Mouse (Mus musculus) adrenal gland, adult 2 months (tissue): ENCODE data around the gene Igfbp5. TPM values are rescaled to one million over a fixed set of nuclear protein-coding genes. Genes with fewer than 3 reads are reported as not detected.

Experiments
- DNase-seq: peaks from one replicate; pipeline ENCODE4 v3.0.0; 2021
- polyA plus RNA-seq: library from polyadenylated mRNA; depleted of rRNA; stranded (reverse); fragments of >200 nt; gene quantifications from 2 replicates; pipeline ENCODE4 v1.2.3, GENCODE M21; 2012; rRNA removed
- total RNA-seq, 2 experiments: library from RNA; stranded (reverse); gene quantifications; 2 replicates each; pipeline ENCODE4 v1.2.3; 2021

The Igfbp5 gene
- total and polyA plus RNA-seq, 3 experiments, result 31.2 to 179 (median 87.4) TPM

DNA sequence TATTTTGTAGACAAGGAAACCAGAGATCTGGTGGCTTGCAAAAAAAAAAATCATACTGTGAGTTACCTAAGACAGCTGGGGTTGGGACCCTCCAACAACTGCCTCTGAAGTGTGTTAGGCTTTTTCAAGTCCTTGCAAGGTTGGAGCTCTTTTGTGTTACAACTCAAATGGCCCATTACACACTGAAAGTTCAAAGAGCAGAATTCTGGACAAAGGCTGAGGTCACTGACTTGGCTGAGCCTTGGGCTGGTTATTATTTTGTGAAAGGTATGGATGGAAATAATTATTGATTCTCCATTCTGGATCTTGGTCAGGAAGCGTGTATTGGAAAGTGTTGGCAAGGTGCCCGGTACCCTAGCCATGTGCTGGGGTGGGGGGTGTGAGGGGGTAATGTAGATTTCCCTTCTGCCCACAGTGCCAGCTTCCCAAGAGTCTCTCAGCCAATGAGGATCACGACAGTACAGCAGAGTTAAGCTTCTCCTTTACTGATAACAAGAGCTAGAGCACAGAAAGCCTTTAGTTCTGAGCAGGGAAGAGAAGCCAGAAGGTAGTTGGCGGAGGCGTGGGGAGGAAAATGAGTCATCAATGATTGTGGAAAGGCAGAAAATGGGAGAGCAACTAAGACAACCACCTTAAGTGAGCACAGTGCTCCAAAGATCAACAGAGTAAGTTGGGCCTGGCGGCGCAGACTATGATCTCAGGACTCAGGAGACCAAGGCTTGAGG lies 64.6 kb downstream of the Igfbp5 start:
- no peak for DNase-seq

- DNase-seq, result no peak
Measured at GRCm38 (mm10) chr1:72809304-72809703, 65.4 kb downstream of the Igfbp5 start.

Other genes with a start within 250 kb of the Igfbp5 start
- gene Ankar, start 174.3 kb downstream of the Igfbp5 start, total RNA-seq, result not detected
- not detected in 2 replicates for gene Ankar, start 174.3 kb downstream of the Igfbp5 start, polyA plus RNA-seq
- gene Rpl37a, start 163.6 kb downstream of the Igfbp5 start, total RNA-seq, result 1,000 to 10,000 TPM in 1 of 2 experiments, 100 to 1,000 TPM in 1; 836 to 1,053 TPM
- gene Rpl37a, start 163.6 kb downstream of the Igfbp5 start, polyA plus RNA-seq, result 128 and 138 TPM in 2 replicates
- gene Igfbp2, start 50.4 kb downstream of the Igfbp5 start, total RNA-seq, result 1 to 10 TPM; 2.0 to 4.1 TPM
- gene Igfbp2, start 50.4 kb downstream of the Igfbp5 start, polyA plus RNA-seq, result 12.6 and 13.0 TPM in 2 replicates
- not detected for gene Tnp1, start 141.0 kb upstream of the Igfbp5 start, total RNA-seq
- not detected in 2 replicates for gene Tnp1, start 141.0 kb upstream of the Igfbp5 start, polyA plus RNA-seq